Mouse (Mus musculus) retina, embryonic 14.5 days (tissue): Measurements from ENCODE around the gene Otud3.
"Not testable (repeated sequence)": the region's sequence is repeated elsewhere in the genome, so short reads cannot be mapped to it uniquely, and the experiment has no call there.

Experiments used
- DNase-seq: peaks from one replicate; pipeline ENCODE4 v3.0.0-alpha.2; 2015; ENCODE audit warnings: low spot score

The Otud3 gene

GRCm38 (mm10) chr4:138892655-138893054 lies 21.1 kb downstream of the Otud3 start:
- no peak for DNase-seq

- no peak for DNase-seq
These were observed 24.1 kb downstream of the Otud3 start for GRCm38 (mm10) chr4:138889635-138890034.

- DNase-seq = no peak
These were observed 24.6 kb downstream of the Otud3 start for GRCm38 (mm10) chr4:138889165-138889564.

GRCm38 (mm10) chr4:138884261-138884660 lies 29.5 kb downstream of the Otud3 start:
- peak; percentile 95 for DNase-seq

GRCm38 (mm10) chr4:138882179-138882578 lies 31.6 kb downstream of the Otud3 start:
- DNase-seq = no peak

- no peak for DNase-seq
These were observed 32.7 kb downstream of the Otud3 start for GRCm38 (mm10) chr4:138880811-138881584.

- DNase-seq = no peak
These were observed 33.9 kb downstream of the Otud3 start for GRCm38 (mm10) chr4:138879808-138880207.

- DNase-seq = no peak
These were observed 35.0 kb downstream of the Otud3 start for GRCm38 (mm10) chr4:138878783-138879182.

- no peak for DNase-seq
These were observed 36.0 kb downstream of the Otud3 start, which contains the start of gene Pla2g2e for GRCm38 (mm10) chr4:138877731-138878130. TSS of gene Pla2g2e (plus strand) at chr4:138877942.

GRCm38 (mm10) chr4:138875986-138876385 lies 37.8 kb downstream of the Otud3 start:
- no peak for DNase-seq

- DNase-seq = not testable (repeated sequence)
These were observed 38.5 kb downstream of the Otud3 start for GRCm38 (mm10) chr4:138875275-138875674.

GRCm38 (mm10) chr4:138873864-138874263 lies 39.9 kb downstream of the Otud3 start, which contains the start of gene Gm13030:
TSS of gene Gm13030 (minus strand) at chr4:138873964.
- no peak for DNase-seq

- no peak for DNase-seq
These were observed 45.1 kb downstream of the Otud3 start for GRCm38 (mm10) chr4:138868666-138869065.

GRCm38 (mm10) chr4:138866413-138866812 lies 47.3 kb downstream of the Otud3 start:
- peak; percentile 78 for DNase-seq

GRCm38 (mm10) chr4:138865991-138866390 lies 47.8 kb downstream of the Otud3 start:
- no peak for DNase-seq

- no peak for DNase-seq
These were observed 48.7 kb downstream of the Otud3 start for GRCm38 (mm10) chr4:138865092-138865491.

GRCm38 (mm10) chr4:138863344-138863998 lies 50.3 kb downstream of the Otud3 start, which contains the start of gene Pla2g5:
TSS of gene Pla2g5 (minus strand) at chr4:138863482.
- no peak for DNase-seq

GRCm38 (mm10) chr4:138859728-138860127 lies 54.0 kb downstream of the Otud3 start:
- peak; percentile 83 for DNase-seq

GRCm38 (mm10) chr4:138859245-138859644 lies 54.5 kb downstream of the Otud3 start:
- DNase-seq = no peak

- no peak for DNase-seq
These were observed 55.3 kb downstream of the Otud3 start for GRCm38 (mm10) chr4:138858446-138858845.

GRCm38 (mm10) chr4:138857576-138857975 lies 56.2 kb downstream of the Otud3 start:
- no peak for DNase-seq

- peak; percentile 91 for DNase-seq
These were observed 57.3 kb downstream of the Otud3 start for GRCm38 (mm10) chr4:138856491-138856890.

GRCm38 (mm10) chr4:138855092-138855632 lies 58.6 kb downstream of the Otud3 start:
- DNase-seq = no peak
